Mouse (Mus musculus) forebrain, embryonic 10.5 days (tissue): ENCODE measurements around the gene St6galnac6. TPM values are rescaled to one million over a fixed set of nuclear protein-coding genes. Genes with fewer than 3 reads are reported as not detected.

ENCODE experiments used
- DNase-seq: peaks from one replicate; pipeline ENCODE4 v3.0.0-alpha.2; 2017; ENCODE audit warnings: low spot score; ENCODE audit errors: extremely low spot score
- H3K27ac ChIP-seq: fragments of 300-500 bp; sonication (generic); 2 replicates; pipeline ENCODE4 v1.5.1; 2016; ENCODE audit warnings: mild to moderate bottlenecking
- H3K27me3 ChIP-seq: fragments of 300-500 bp; sonication (generic); 2 replicates; pipeline ENCODE4 v1.6.1; 2016; ENCODE audit warnings: mild to moderate bottlenecking; ENCODE audit not compliant: poor library complexity, severe bottlenecking
- H3K36me3 ChIP-seq: fragments of 300-500 bp; sonication (generic); replicated peaks from 2 replicates; pipeline ENCODE4 v1.6.1; 2016; ENCODE audit warnings: mild to moderate bottlenecking, moderate library complexity
- H3K4me1 ChIP-seq: fragments of 300-500 bp; sonication (generic); 2 replicates; pipeline ENCODE4 v1.6.1; 2016
- H3K4me3 ChIP-seq: fragments of 300-500 bp; sonication (generic); 2 replicates; pipeline ENCODE4 v1.5.1; 2016; ENCODE audit warnings: mild to moderate bottlenecking, moderate library complexity
- H3K9me3 ChIP-seq: fragments of 300-500 bp; sonication (generic); 2 replicates; pipeline ENCODE4 v1.6.1; 2016; ENCODE audit warnings: mild to moderate bottlenecking, moderate library complexity
- WGBS: fragments of 180-500 bp; shearing (Covaris S2); methylation state at CpG from one replicate; pipeline ENCODE4 v1.1.7; 2016; 5-methylcytosine and 5-hydroxymethylcytosine counted together
- polyA plus RNA-seq: library from polyadenylated mRNA; unstranded; fragments of >200 nt; fragmentation: Nextera tagmentation; extraction: Ambion mirVana; gene quantifications from 2 replicates; pipeline ENCODE4 v1.2.1, GENCODE M21; 2016

Gene St6galnac6
- polyA plus RNA-seq, 1 experiment from 2014 or later = 13.3 TPM

GRCm38 (mm10) chr2:32640550-32641051, 41.1 kb downstream of the St6galnac6 start:
- Histone ChIP-seq H3K27ac (0 out of 2 replicates have a peak overlapping the region, but pooled peaks have one; percentile 40), H3K4me1 (peaks cover 20% of the 10 kb centered on the region), H3K27me3 (no peaks in the 10 kb centered on the region), H3K9me3 (no peaks in the 10 kb centered on the region), H3K4me3 (no peak overlapping the region), H3K36me3 (no peaks in the 10 kb centered on the region)
- DNase-seq = no peak
- 68% methylated on average over 6 of the region's 6 CpGs for WGBS

GRCm38 (mm10) chr2:32641810-32642209, 42.3 kb downstream of the St6galnac6 start:
- Histone ChIP-seq H3K4me3 (no peak overlapping the region), H3K4me1 (peaks cover 26% of the 10 kb centered on the region), H3K27ac (no peak overlapping the region), H3K27me3 (no peaks in the 10 kb centered on the region), H3K36me3 (no peaks in the 10 kb centered on the region), H3K9me3 (no peaks in the 10 kb centered on the region)
- no peak for DNase-seq
- WGBS = 81% methylated on average over 5 of the region's 5 CpGs

- Histone ChIP-seq H3K4me1 (peaks cover 24% of the 10 kb centered on the region), H3K4me3 (no peak overlapping the region), H3K36me3 (no peaks in the 10 kb centered on the region), H3K27ac (0 out of 2 replicates have a peak overlapping the region, but pooled peaks have one; percentile 16), H3K9me3 (no peaks in the 10 kb centered on the region), H3K27me3 (no peaks in the 10 kb centered on the region)
- DNase-seq = no peak
- 79% methylated on average over 7 of the region's 7 CpGs for WGBS
Observed at GRCm38 (mm10) chr2:32642813-32643212, 43.3 kb downstream of the St6galnac6 start.

- no peaks in the 10 kb centered on the region for H3K36me3 ChIP-seq
- H3K27ac ChIP-seq = no peak overlapping the region
- WGBS = 89% methylated on average over 9 of the region's 9 CpGs
- peaks cover 20% of the 10 kb centered on the region for H3K4me1 ChIP-seq
- H3K4me3 ChIP-seq = no peak overlapping the region
- no peaks in the 10 kb centered on the region for H3K9me3 ChIP-seq
- H3K27me3 ChIP-seq = no peaks in the 10 kb centered on the region
- DNase-seq = no peak
Observed at GRCm38 (mm10) chr2:32644083-32644482, 44.6 kb downstream of the St6galnac6 start.

GRCm38 (mm10) chr2:32644799-32645475, 45.4 kb downstream of the St6galnac6 start:
- Histone ChIP-seq H3K27me3 (no peaks in the 10 kb centered on the region), H3K4me3 (no peak overlapping the region), H3K36me3 (no peaks in the 10 kb centered on the region), H3K9me3 (no peaks in the 10 kb centered on the region), H3K27ac (0 out of 2 replicates have a peak overlapping the region, but pooled peaks have one; percentile 17), H3K4me1 (peaks cover 20% of the 10 kb centered on the region)
- WGBS = 91% methylated on average over 8 of the region's 8 CpGs
- no peak for DNase-seq

GRCm38 (mm10) chr2:32645647-32646046, 46.1 kb downstream of the St6galnac6 start:
- WGBS = 76% methylated on average over 3 of the region's 3 CpGs
- Histone ChIP-seq H3K9me3 (no peaks in the 10 kb centered on the region), H3K27me3 (no peaks in the 10 kb centered on the region), H3K4me3 (no peak overlapping the region), H3K4me1 (peaks cover 18% of the 10 kb centered on the region), H3K36me3 (no peaks in the 10 kb centered on the region), H3K27ac (0 out of 2 replicates have a peak overlapping the region, but pooled peaks have one; percentile 17)
- DNase-seq = no peak

- peak within 1 kb of the TSS; percentile 32 for H3K4me3 ChIP-seq
- DNase-seq = no peak
- peaks cover 17% of the 10 kb centered on the region for H3K4me1 ChIP-seq
- H3K27ac ChIP-seq = peak within 1 kb of the TSS; percentile 64
- no peaks in the 10 kb centered on the region for H3K36me3 ChIP-seq
- no peaks in the 10 kb centered on the region for H3K9me3 ChIP-seq
- no peaks in the 10 kb centered on the region for H3K27me3 ChIP-seq
- WGBS = 59% methylated on average over 31 of the region's 31 CpGs
Observed at GRCm38 (mm10) chr2:32646379-32647056, 47.0 kb downstream of the St6galnac6 start, which contains the start of gene Eng. Eng (plus strand) TSS chr2:32646595.

GRCm38 (mm10) chr2:32647366-32647765, 47.9 kb downstream of the St6galnac6 start:
- WGBS = 90% methylated on average over 7 of the region's 7 CpGs
- DNase-seq = no peak
- H3K27me3 ChIP-seq = no peaks in the 10 kb centered on the region
- no peaks in the 10 kb centered on the region for H3K36me3 ChIP-seq
- H3K4me3 ChIP-seq = peak overlapping the region; percentile 32
- H3K9me3 ChIP-seq = no peaks in the 10 kb centered on the region
- 0 out of 2 replicates have a peak overlapping the region, but pooled peaks have one; percentile 13 for H3K27ac ChIP-seq
- H3K4me1 ChIP-seq = peaks cover 17% of the 10 kb centered on the region

- WGBS = 47% methylated on average over 7 of the region's 7 CpGs
- Histone ChIP-seq H3K36me3 (no peaks in the 10 kb centered on the region), H3K27ac (peak overlapping the region; percentile 76), H3K4me1 (peaks cover 32% of the 10 kb centered on the region), H3K9me3 (no peaks in the 10 kb centered on the region), H3K27me3 (no peaks in the 10 kb centered on the region), H3K4me3 (no peak overlapping the region)
- no peak for DNase-seq
Observed at GRCm38 (mm10) chr2:32653764-32654163, 54.3 kb downstream of the St6galnac6 start.

GRCm38 (mm10) chr2:32654743-32655393, 55.4 kb downstream of the St6galnac6 start:
- Histone ChIP-seq H3K27me3 (no peaks in the 10 kb centered on the region), H3K4me1 (peaks cover 32% of the 10 kb centered on the region), H3K27ac (peak overlapping the region; percentile 76), H3K4me3 (no peak overlapping the region), H3K36me3 (no peaks in the 10 kb centered on the region), H3K9me3 (no peaks in the 10 kb centered on the region)
- no peak for DNase-seq
- WGBS = 85% methylated on average over 14 of the region's 14 CpGs

GRCm38 (mm10) chr2:32655394-32655744, 55.9 kb downstream of the St6galnac6 start:
- Histone ChIP-seq H3K27ac (peak overlapping the region; percentile 76), H3K4me3 (no peak overlapping the region)
- WGBS = 88% methylated on average over 3 of the region's 3 CpGs

GRCm38 (mm10) chr2:32655826-32656225, 56.3 kb downstream of the St6galnac6 start:
- Histone ChIP-seq H3K27ac (peak overlapping the region; percentile 76), H3K36me3 (no peaks in the 10 kb centered on the region), H3K4me3 (no peak overlapping the region), H3K9me3 (no peaks in the 10 kb centered on the region), H3K27me3 (no peaks in the 10 kb centered on the region), H3K4me1 (peaks cover 32% of the 10 kb centered on the region)
- no peak for DNase-seq
- 61% methylated on average over 12 of the region's 12 CpGs for WGBS

More at GRCm38 (mm10) chr2:32655394-32655744, 55.9 kb downstream of the St6galnac6 start:
- no peaks in the 10 kb centered on the region for H3K36me3 ChIP-seq
- H3K27me3 ChIP-seq = no peaks in the 10 kb centered on the region
- peaks cover 32% of the 10 kb centered on the region for H3K4me1 ChIP-seq
- no peak for DNase-seq
- no peaks in the 10 kb centered on the region for H3K9me3 ChIP-seq
